Mouse (Mus musculus): Measurements from ENCODE around the gene Dcaf1. TPM values are rescaled to one million over a fixed set of nuclear protein-coding genes. Genes with fewer than 3 reads are reported as not detected.

The Dcaf1 gene
- total and polyA plus RNA-seq, 3 experiments, result 9.2 to 111 (median 72.4) TPM

DNA sequence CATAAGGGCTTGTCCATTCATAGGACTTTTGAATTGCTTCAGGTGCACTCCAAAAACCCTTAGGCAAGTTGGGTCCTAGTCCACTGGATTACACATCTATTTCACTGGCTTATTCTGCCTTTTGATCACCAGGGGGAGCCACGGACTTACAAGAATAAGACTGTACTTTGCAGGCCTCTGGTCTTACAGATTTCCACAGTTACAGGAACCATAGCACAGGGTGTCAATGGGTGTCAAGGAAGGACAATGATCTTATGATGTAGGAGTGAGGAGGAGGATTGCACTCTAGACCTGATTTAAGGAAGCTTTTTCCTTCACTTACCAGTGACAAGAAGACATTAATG, 82.1 kb downstream of the Dcaf1 start:
- TF ChIP-seq TAL1 (conservative IDR thresholded peaks at IDR 0.05; ENCODE audit: low read depth, low read length) (no peak), CTCF (IDR thresholded peaks at IDR 0.05; ENCODE audit: low read depth, low read length) (no peak), POLR2AphosphoS5 (IDR thresholded peaks at IDR 0.05; ENCODE audit: insufficient replicate concordance, low read depth, low read length) (no peak), GATA1 (IDR thresholded peaks at IDR 0.05; ENCODE audit: borderline replicate concordance, low read length) (no peak), GATA2 (IDR thresholded peaks at IDR 0.05; ENCODE audit: borderline replicate concordance, low read depth, low read length) (no peak)
- Histone ChIP-seq H3K36me3 (replicated peaks) (no peaks in the 10 kb centered on the region), H3K9me3 (replicated peaks) (no peaks in the 10 kb centered on the region), H3K4me3 (ENCODE audit: low read depth, low read length) (no peak overlapping the region), H3K4me1 (ENCODE audit: insufficient read depth, low read depth, low read length) (no peaks in the 10 kb centered on the region), H3K27me3 (ENCODE audit: insufficient read depth, low read length) (peaks cover 45% of the 10 kb centered on the region)
- DNase-seq (ENCODE audit: low spot score) (peak; percentile 12), ATAC-seq (ENCODE audit: extremely low read depth, insufficient number of reproducible peaks, low FRiP score, poor library complexity, severe bottlenecking) (no peak)

DNA sequence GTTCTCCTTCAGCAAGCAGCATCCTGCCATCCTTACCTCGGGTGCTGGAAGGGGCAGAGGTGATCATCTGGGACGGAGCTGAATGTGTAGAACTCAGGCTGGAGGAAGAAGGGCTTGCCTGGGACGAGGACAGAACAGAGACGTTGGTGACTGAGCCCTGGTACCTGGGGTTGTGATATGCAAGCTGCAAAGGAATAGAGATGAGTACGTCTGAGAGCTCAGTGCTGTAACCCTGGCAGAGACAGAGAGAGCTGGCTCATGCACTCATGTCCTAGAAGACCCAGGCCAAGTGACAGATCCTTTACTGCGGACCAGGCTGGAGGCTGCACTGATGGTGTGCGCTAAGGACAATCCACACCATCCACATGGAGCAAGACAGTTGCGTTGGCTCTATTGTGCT, 84.9 kb downstream of the Dcaf1 start:
- Histone ChIP-seq H3K4me3 (ENCODE audit: low read depth, low read length) (no peak overlapping the region), H3K36me3 (replicated peaks) (no peaks in the 10 kb centered on the region), H3K9me3 (replicated peaks) (no peaks in the 10 kb centered on the region), H3K4me1 (ENCODE audit: insufficient read depth, low read depth, low read length) (no peaks in the 10 kb centered on the region), H3K27me3 (ENCODE audit: insufficient read depth, low read length) (peaks cover 24% of the 10 kb centered on the region)
- no peak for TF ChIP-seq TAL1 (conservative IDR thresholded peaks at IDR 0.05; ENCODE audit: low read depth, low read length)
- no peak for TF ChIP-seq POLR2AphosphoS5 (IDR thresholded peaks at IDR 0.05; ENCODE audit: insufficient replicate concordance, low read depth, low read length)
- no peak for TF ChIP-seq GATA2 (IDR thresholded peaks at IDR 0.05; ENCODE audit: borderline replicate concordance, low read depth, low read length)
- TF ChIP-seq CTCF (IDR thresholded peaks at IDR 0.05; ENCODE audit: low read depth, low read length), result no peak
- no peak for TF ChIP-seq GATA1 (IDR thresholded peaks at IDR 0.05; ENCODE audit: borderline replicate concordance, low read length)
- ATAC-seq (ENCODE audit: extremely low read depth, insufficient number of reproducible peaks, low FRiP score, poor library complexity, severe bottlenecking), result no peak
- no peak for DNase-seq (ENCODE audit: low spot score)

DNA sequence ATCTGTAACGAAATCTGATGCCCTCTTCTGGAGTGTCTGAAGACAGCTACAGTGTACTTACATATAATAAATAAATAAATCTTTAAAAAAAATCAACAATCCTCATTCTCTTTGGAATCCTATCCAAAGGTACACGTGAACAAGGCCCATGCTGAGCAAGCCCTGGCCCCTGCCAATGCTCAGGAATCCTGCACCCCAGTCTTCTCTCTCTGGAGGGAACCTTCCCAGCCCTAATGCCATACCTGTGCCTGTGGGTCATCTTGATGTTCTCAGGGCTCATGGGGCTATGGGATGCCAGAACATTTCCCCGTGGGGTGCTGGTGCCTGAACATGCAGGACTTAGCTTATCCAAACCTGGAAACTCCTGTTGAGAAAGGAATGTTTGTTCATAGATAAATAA, 86.5 kb downstream of the Dcaf1 start:
- Histone ChIP-seq H3K36me3 (replicated peaks) (no peaks in the 10 kb centered on the region), H3K4me1 (ENCODE audit: insufficient read depth, low read depth, low read length) (no peaks in the 10 kb centered on the region), H3K4me3 (ENCODE audit: low read depth, low read length) (no peak overlapping the region), H3K27me3 (ENCODE audit: insufficient read depth, low read length) (peaks cover 16% of the 10 kb centered on the region), H3K9me3 (replicated peaks) (no peaks in the 10 kb centered on the region)
- ATAC-seq (ENCODE audit: extremely low read depth, insufficient number of reproducible peaks, low FRiP score, poor library complexity, severe bottlenecking) (no peak), DNase-seq (ENCODE audit: low spot score) (no peak)
- TF ChIP-seq CTCF (IDR thresholded peaks at IDR 0.05; ENCODE audit: low read depth, low read length), result no peak
- TF ChIP-seq GATA2 (IDR thresholded peaks at IDR 0.05; ENCODE audit: borderline replicate concordance, low read depth, low read length), result no peak
- no peak for TF ChIP-seq POLR2AphosphoS5 (IDR thresholded peaks at IDR 0.05; ENCODE audit: insufficient replicate concordance, low read depth, low read length)
- TF ChIP-seq TAL1 (conservative IDR thresholded peaks at IDR 0.05; ENCODE audit: low read depth, low read length), result no peak
- no peak for TF ChIP-seq GATA1 (IDR thresholded peaks at IDR 0.05; ENCODE audit: borderline replicate concordance, low read length)

DNA sequence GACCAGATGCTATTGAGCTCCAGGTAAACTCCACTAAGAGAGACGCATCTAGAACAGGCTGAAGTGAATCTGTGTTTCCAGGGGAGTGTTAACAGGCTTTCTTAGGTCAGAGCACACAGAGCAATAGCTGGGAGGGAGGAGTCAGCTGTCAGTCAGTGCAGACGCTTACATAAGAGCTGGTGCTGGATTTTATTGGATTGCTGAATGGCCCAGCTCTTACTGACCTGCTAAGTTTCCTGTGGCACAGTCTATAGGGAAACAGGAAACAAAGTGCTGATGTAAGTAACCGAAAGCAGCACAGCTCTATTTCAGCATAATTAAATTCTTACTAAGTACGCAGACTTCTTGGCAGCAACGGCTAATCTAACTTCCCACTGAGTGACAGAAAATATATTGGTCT, 87.0 kb downstream of the Dcaf1 start:
- no peak overlapping the region for H3K4me3 ChIP-seq (ENCODE audit: low read depth, low read length)
- DNase-seq (ENCODE audit: low spot score) (no peak), ATAC-seq (ENCODE audit: extremely low read depth, insufficient number of reproducible peaks, low FRiP score, poor library complexity, severe bottlenecking) (no peak)
- no peaks in the 10 kb centered on the region for H3K36me3 ChIP-seq (replicated peaks)
- peaks cover 16% of the 10 kb centered on the region for H3K27me3 ChIP-seq (ENCODE audit: insufficient read depth, low read length)
- no peak for TF ChIP-seq POLR2AphosphoS5 (IDR thresholded peaks at IDR 0.05; ENCODE audit: insufficient replicate concordance, low read depth, low read length)
- no peak for TF ChIP-seq TAL1 (conservative IDR thresholded peaks at IDR 0.05; ENCODE audit: low read depth, low read length)
- no peak for TF ChIP-seq CTCF (IDR thresholded peaks at IDR 0.05; ENCODE audit: low read depth, low read length)
- no peaks in the 10 kb centered on the region for H3K9me3 ChIP-seq (replicated peaks)
- no peaks in the 10 kb centered on the region for H3K4me1 ChIP-seq (ENCODE audit: insufficient read depth, low read depth, low read length)

DNA sequence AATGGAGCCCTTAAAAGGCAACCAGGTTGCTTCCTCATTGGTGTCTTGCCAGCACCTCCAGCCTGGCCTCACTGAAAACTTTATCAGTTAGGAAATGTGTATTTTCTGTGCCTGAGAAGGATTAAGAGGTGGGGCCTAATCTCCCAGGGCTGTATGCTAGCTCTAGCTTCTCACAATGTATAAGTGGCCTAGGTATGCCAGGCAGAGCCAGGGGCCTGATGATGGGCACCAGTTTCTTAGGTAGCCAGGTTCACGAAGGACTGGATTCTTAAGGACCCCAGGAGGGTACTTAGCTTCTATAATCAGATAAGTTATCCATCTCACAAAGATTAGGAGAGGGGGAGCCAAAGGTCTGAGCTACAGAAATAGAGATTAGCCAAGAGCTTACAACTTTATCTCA, 90.0 kb downstream of the Dcaf1 start:
- Histone ChIP-seq H3K4me1 (ENCODE audit: insufficient read depth, low read depth, low read length) (no peaks in the 10 kb centered on the region), H3K36me3 (replicated peaks) (no peaks in the 10 kb centered on the region), H3K9me3 (replicated peaks) (no peaks in the 10 kb centered on the region), H3K27me3 (ENCODE audit: insufficient read depth, low read length) (peaks cover 16% of the 10 kb centered on the region), H3K4me3 (ENCODE audit: low read depth, low read length) (no peak overlapping the region)
- no peak for TF ChIP-seq TAL1 (conservative IDR thresholded peaks at IDR 0.05; ENCODE audit: low read depth, low read length)
- TF ChIP-seq GATA2 (IDR thresholded peaks at IDR 0.05; ENCODE audit: borderline replicate concordance, low read depth, low read length), result no peak
- no peak for TF ChIP-seq POLR2AphosphoS5 (IDR thresholded peaks at IDR 0.05; ENCODE audit: insufficient replicate concordance, low read depth, low read length)
- ATAC-seq (ENCODE audit: extremely low read depth, insufficient number of reproducible peaks, low FRiP score, poor library complexity, severe bottlenecking) (no peak), DNase-seq (ENCODE audit: low spot score) (no peak)

DNA sequence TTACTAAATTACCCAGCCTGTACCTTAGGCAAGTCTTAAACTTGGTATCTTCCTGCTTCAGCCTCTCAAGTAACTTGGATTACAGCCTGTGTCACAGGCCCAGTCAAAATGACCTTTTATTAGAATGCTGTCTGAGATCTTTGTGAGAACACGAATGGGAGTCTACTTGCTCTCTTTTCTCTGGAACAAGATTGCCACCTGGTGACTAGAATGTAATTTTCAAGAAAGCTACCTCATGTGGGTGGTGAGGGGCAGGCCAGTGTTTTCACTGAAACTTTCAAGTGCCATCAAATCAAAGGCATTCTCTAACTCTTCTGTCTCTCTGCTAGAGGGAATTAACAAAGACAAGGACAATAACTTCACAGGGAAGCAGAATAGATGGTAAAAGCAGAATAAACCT, 92.1 kb downstream of the Dcaf1 start:
- TF ChIP-seq GATA2 (IDR thresholded peaks at IDR 0.05; ENCODE audit: borderline replicate concordance, low read depth, low read length), result no peak
- TF ChIP-seq GATA1 (IDR thresholded peaks at IDR 0.05; ENCODE audit: borderline replicate concordance, low read length), result no peak
- no peak for TF ChIP-seq POLR2AphosphoS5 (IDR thresholded peaks at IDR 0.05; ENCODE audit: insufficient replicate concordance, low read depth, low read length)
- no peak for TF ChIP-seq CTCF (IDR thresholded peaks at IDR 0.05; ENCODE audit: low read depth, low read length)
- TF ChIP-seq TAL1 (conservative IDR thresholded peaks at IDR 0.05; ENCODE audit: low read depth, low read length), result no peak
- ATAC-seq (ENCODE audit: extremely low read depth, insufficient number of reproducible peaks, low FRiP score, poor library complexity, severe bottlenecking), result no peak

DNA sequence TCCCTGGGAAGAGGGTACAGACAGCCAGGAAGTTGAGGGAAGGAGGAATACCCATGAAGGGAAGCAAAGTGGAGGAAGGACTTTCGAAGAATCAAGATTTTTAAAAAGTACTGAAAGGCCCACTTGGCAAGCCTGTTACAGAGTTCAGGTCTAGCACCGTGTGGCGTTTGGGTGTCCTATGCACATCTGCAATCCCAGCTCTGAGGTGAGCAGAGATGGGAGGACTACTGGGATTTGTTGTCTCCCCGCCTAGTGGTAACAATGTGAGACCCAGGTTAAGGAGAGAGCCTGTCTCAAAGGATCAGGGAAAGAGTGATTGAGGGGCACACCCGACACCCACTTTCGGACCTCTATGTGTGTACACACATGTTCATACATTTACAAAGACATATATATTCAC, 93.2 kb downstream of the Dcaf1 start:
- peaks cover 4% of the 10 kb centered on the region for H3K27me3 ChIP-seq (ENCODE audit: insufficient read depth, low read length)
- H3K4me1 ChIP-seq (ENCODE audit: insufficient read depth, low read depth, low read length), result no peaks in the 10 kb centered on the region
- no peaks in the 10 kb centered on the region for H3K36me3 ChIP-seq (replicated peaks)
- H3K9me3 ChIP-seq (replicated peaks), result no peaks in the 10 kb centered on the region
- DNase-seq (ENCODE audit: low spot score) (no peak), ATAC-seq (ENCODE audit: extremely low read depth, insufficient number of reproducible peaks, low FRiP score, poor library complexity, severe bottlenecking) (no peak)
- TF ChIP-seq GATA1 (IDR thresholded peaks at IDR 0.05; ENCODE audit: borderline replicate concordance, low read length), result no peak
- TF ChIP-seq GATA2 (IDR thresholded peaks at IDR 0.05; ENCODE audit: borderline replicate concordance, low read depth, low read length), result no peak
- no peak for TF ChIP-seq CTCF (IDR thresholded peaks at IDR 0.05; ENCODE audit: low read depth, low read length)
- no peak for TF ChIP-seq TAL1 (conservative IDR thresholded peaks at IDR 0.05; ENCODE audit: low read depth, low read length)
- no peak for TF ChIP-seq POLR2AphosphoS5 (IDR thresholded peaks at IDR 0.05; ENCODE audit: insufficient replicate concordance, low read depth, low read length)
- H3K4me3 ChIP-seq (ENCODE audit: low read depth, low read length), result no peak overlapping the region

More for the DNA sequence above, 92.1 kb downstream of the Dcaf1 start:
- DNase-seq (ENCODE audit: low spot score), result no peak
- H3K27me3 ChIP-seq (ENCODE audit: insufficient read depth, low read length), result peaks cover 9% of the 10 kb centered on the region
- H3K36me3 ChIP-seq (replicated peaks), result no peaks in the 10 kb centered on the region
- H3K4me1 ChIP-seq (ENCODE audit: insufficient read depth, low read depth, low read length), result no peaks in the 10 kb centered on the region
- H3K4me3 ChIP-seq (ENCODE audit: low read depth, low read length), result no peak overlapping the region
- no peaks in the 10 kb centered on the region for H3K9me3 ChIP-seq (replicated peaks)

Other genes with a start within 250 kb of the Dcaf1 start
- gene Iqcf6, start 195.3 kb upstream of the Dcaf1 start, total RNA-seq (2014; fragmentation: Nextera tagmentation), result not detected in 2 replicates
- not detected in 2 replicates for gene Iqcf6, start 195.3 kb upstream of the Dcaf1 start, total RNA-seq (2017)
- not detected in 2 replicates for gene Iqcf6, start 195.3 kb upstream of the Dcaf1 start, polyA plus RNA-seq (2012)
- not detected in 2 replicates for gene Grm2, start 165.8 kb upstream of the Dcaf1 start, total RNA-seq (2014; fragmentation: Nextera tagmentation)
- gene Grm2, start 165.8 kb upstream of the Dcaf1 start, total RNA-seq (2017), result 0.12 and 0.16 TPM in 2 replicates
- not detected in 2 replicates for gene Grm2, start 165.8 kb upstream of the Dcaf1 start, polyA plus RNA-seq (2012)
- 39.7 and 54.5 TPM in 2 replicates for gene Tex264, start 135.9 kb upstream of the Dcaf1 start, total RNA-seq (2014; fragmentation: Nextera tagmentation)
- 52.3 and 63.6 TPM in 2 replicates for gene Tex264, start 135.9 kb upstream of the Dcaf1 start, total RNA-seq (2017)
- 39.1 and 40.6 TPM in 2 replicates for gene Tex264, start 135.9 kb upstream of the Dcaf1 start, polyA plus RNA-seq (2012)
- gene Rad54l2, start 32.7 kb upstream of the Dcaf1 start, total RNA-seq (2014; fragmentation: Nextera tagmentation), result 28.8 and 32.6 TPM in 2 replicates
- 13.8 and 21.0 TPM in 2 replicates for gene Rad54l2, start 32.7 kb upstream of the Dcaf1 start, total RNA-seq (2017)
- 7.4 and 8.7 TPM in 2 replicates for gene Rad54l2, start 32.7 kb upstream of the Dcaf1 start, polyA plus RNA-seq (2012)
- 20.3 and 21.8 TPM in 2 replicates for gene Rbm15b, start 65.6 kb downstream of the Dcaf1 start, total RNA-seq (2014; fragmentation: Nextera tagmentation)
- 21.9 and 27.6 TPM in 2 replicates for gene Rbm15b, start 65.6 kb downstream of the Dcaf1 start, total RNA-seq (2017)
- gene Rbm15b, start 65.6 kb downstream of the Dcaf1 start, polyA plus RNA-seq (2012), result 23.5 and 30.0 TPM in 2 replicates
- 142 and 198 TPM in 2 replicates for gene Manf, start 70.1 kb downstream of the Dcaf1 start, total RNA-seq (2014; fragmentation: Nextera tagmentation)
- 116 and 146 TPM in 2 replicates for gene Manf, start 70.1 kb downstream of the Dcaf1 start, total RNA-seq (2017)
- gene Manf, start 70.1 kb downstream of the Dcaf1 start, polyA plus RNA-seq (2012), result 32.8 and 64.7 TPM in 2 replicates